25 mouse cellular contexts compared by ENCODE assay signal in genomic region chr5:17695366-17695765, GRCm38 (mm10).
DNase-seq lines count a peak whose midpoint lies in the region; ATAC-seq and TF ChIP-seq lines count a peak whose summit lies in the region.
"Had no signal": no experiment of that assay in that cellular context is flagged by ENCODE, and none has a peak within 500 bp of the region (broad histone marks: within the 10 kb centered on the region; RNA-seq: fewer than 3 reads in every experiment).

No protein-coding gene starts in this region.

- H3K36me3 ChIP-seq in forebrain, embryonic 15.5 days: no peaks in the 10 kb centered on the region
- no peaks in the 10 kb centered on the region for H3K36me3 ChIP-seq in forebrain, embryonic 12.5 days (replicated peaks)
- H3K36me3 ChIP-seq in MEL (ENCODE audit: control insufficient read depth in 1 of 2, insufficient read depth in 2 of 2, low read length in 2 of 2): no peaks in the 10 kb centered on the region
- H3K36me3 ChIP-seq in forebrain, embryonic 16.5 days (ENCODE audit: control insufficient read depth, insufficient read depth): no peaks in the 10 kb centered on the region
- H3K36me3 ChIP-seq: embryonic facial prominence, embryonic 13.5 days; neural tube, embryonic 13.5 days had no signal

- no peak for TF ChIP-seq POLR2A in MEL (IDR thresholded peaks at IDR 0.05; ENCODE audit: control insufficient read depth in 1 of 2, insufficient read depth in 1 of 2, low read depth in 1 of 2, low read length in 2 of 2, poor library complexity in 1 of 2)

- H3K4me1 ChIP-seq in forebrain, embryonic 15.5 days: no peaks in the 10 kb centered on the region
- no peaks in the 10 kb centered on the region for H3K4me1 ChIP-seq in forebrain, embryonic 12.5 days
- no peaks in the 10 kb centered on the region for H3K4me1 ChIP-seq in MEL (ENCODE audit: control insufficient read depth in 1 of 2, insufficient read depth in 2 of 2, low read length in 2 of 2)
- H3K4me1 ChIP-seq in forebrain, embryonic 16.5 days (replicated peaks; ENCODE audit: control insufficient read depth, insufficient read depth, low read length): no peaks in the 10 kb centered on the region
- H3K4me1 ChIP-seq: neural tube, embryonic 13.5 days had no signal

- H3K4me3 ChIP-seq in forebrain, embryonic 15.5 days: no peak overlapping the region
- no peak overlapping the region for H3K4me3 ChIP-seq in forebrain, embryonic 12.5 days (replicated peaks)
- no peak overlapping the region for H3K4me3 ChIP-seq in MEL (ENCODE audit: control insufficient read depth in 1 of 2, insufficient read depth in 1 of 2, low read depth in 2 of 2, low read length in 2 of 2)
- no peak overlapping the region for H3K4me3 ChIP-seq in forebrain, embryonic 16.5 days (replicated peaks; ENCODE audit: low read length)
- H3K4me3 ChIP-seq: embryonic facial prominence, embryonic 13.5 days; erythroblast, embryonic 14.5 days; myocyte; neural tube, embryonic 13.5 days had no signal

- peak; percentile 14 to 19 for DNase-seq in layer of hippocampus, adult 8-10 months (ENCODE audit: low spot score in 2 of 2)
- DNase-seq in layer of hippocampus, postnatal 25 days (ENCODE audit: extremely low spot score in 1 of 2, low spot score in 1 of 2): no peak
- DNase-seq in MEL (ENCODE audit: low read depth, low spot score): peak; percentile 9
- no peak for DNase-seq in right cerebral cortex, postnatal 14 days
- DNase-seq: cerebellum, adult 18-20 months; cerebellum, postnatal 36 days; embryo, embryonic 11 days; gastrocnemius, postnatal 10 days; heart, adult 11 months; kidney, postnatal 36 days; left cerebral cortex, postnatal 4 days; lung, postnatal 4 days; midbrain, embryonic 14.5 days; thymus, postnatal 25 days had no signal

- no peaks in the 10 kb centered on the region for H3K27me3 ChIP-seq in forebrain, embryonic 15.5 days
- H3K27me3 ChIP-seq in forebrain, embryonic 12.5 days: no peaks in the 10 kb centered on the region
- no peaks in the 10 kb centered on the region for H3K27me3 ChIP-seq in MEL (ENCODE audit: control insufficient read depth in 1 of 2, insufficient read depth in 2 of 2, low read length in 2 of 2)
- H3K27me3 ChIP-seq in forebrain, embryonic 16.5 days (replicated peaks; ENCODE audit: control insufficient read depth, insufficient read depth, low read length): no peaks in the 10 kb centered on the region
- H3K27me3 ChIP-seq: embryonic facial prominence, embryonic 13.5 days; neural tube, embryonic 13.5 days; Patski had no signal

- TF ChIP-seq CTCF in MEL (IDR thresholded peaks at IDR 0.05 in 2 of 3, conservative IDR thresholded peaks at IDR 0.05 in 1 of 3; ENCODE audit: control insufficient read depth in 1 of 3, insufficient read depth in 1 of 3, low read depth in 2 of 3, low read length in 3 of 3, poor library complexity in 1 of 3, severe bottlenecking in 1 of 3): no peak

- ATAC-seq in forebrain, embryonic 15.5 days (replicated peaks): peak; percentile 38; the same call in 1 of the 2 replicates
- ATAC-seq in forebrain, embryonic 12.5 days (ENCODE audit: low FRiP score): no peak
- ATAC-seq in forebrain, embryonic 16.5 days: peak; percentile 59; the same call in 1 of the 2 replicates
- ATAC-seq: hindbrain, embryonic 16.5 days; intestine, embryonic 16.5 days; Patski had no signal

- no peaks in the 10 kb centered on the region for H3K9me3 ChIP-seq in forebrain, embryonic 15.5 days
- H3K9me3 ChIP-seq in forebrain, embryonic 12.5 days: no peaks in the 10 kb centered on the region
- no peaks in the 10 kb centered on the region for H3K9me3 ChIP-seq in MEL (replicated peaks; ENCODE audit: insufficient read depth, low read length)
- no peaks in the 10 kb centered on the region for H3K9me3 ChIP-seq in forebrain, embryonic 16.5 days (ENCODE audit: control insufficient read depth, low read length)
- H3K9me3 ChIP-seq: embryonic facial prominence, embryonic 13.5 days; neural tube, embryonic 13.5 days had no signal

- no peak overlapping the region for H3K4me2 ChIP-seq in forebrain, embryonic 15.5 days (replicated peaks)
- H3K4me2 ChIP-seq in forebrain, embryonic 12.5 days: no peak overlapping the region
- H3K4me2 ChIP-seq in forebrain, embryonic 16.5 days (ENCODE audit: low read length): no peak overlapping the region
- H3K4me2 ChIP-seq: embryonic facial prominence, embryonic 13.5 days; heart, embryonic 11.5 days; neural tube, embryonic 13.5 days had no signal

- H3K79me2 ChIP-seq in MEL (ENCODE audit: control insufficient read depth, insufficient read depth, low read length, poor library complexity): no peaks in the 10 kb centered on the region

- 72% methylated on average over 2 of the region's 2 CpGs for WGBS in forebrain, embryonic 15.5 days
- WGBS in forebrain, embryonic 12.5 days: 82% methylated on average over 2 of the region's 2 CpGs
- WGBS in forebrain, embryonic 16.5 days: 72% methylated on average over 2 of the region's 2 CpGs

- no peak overlapping the region for H3K27ac ChIP-seq in forebrain, embryonic 15.5 days (replicated peaks)
- H3K27ac ChIP-seq in forebrain, embryonic 12.5 days: no peak overlapping the region
- no peak overlapping the region for H3K27ac ChIP-seq in MEL (ENCODE audit: control insufficient read depth, low read depth, low read length)
- no peak overlapping the region for H3K27ac ChIP-seq in forebrain, embryonic 16.5 days (ENCODE audit: low read length)
- H3K27ac ChIP-seq: embryonic facial prominence, embryonic 13.5 days; neural tube, embryonic 13.5 days had no signal

- TF ChIP-seq EP300 in MEL (IDR thresholded peaks at IDR 0.05; ENCODE audit: low read depth in 1 of 2, low read length in 2 of 2): no peak

- TF ChIP-seq RAD21 in MEL (IDR thresholded peaks at IDR 0.05; ENCODE audit: low read depth, low read length): no peak

- no peak overlapping the region for H3K9ac ChIP-seq in forebrain, embryonic 15.5 days (replicated peaks)
- no peak overlapping the region for H3K9ac ChIP-seq in forebrain, embryonic 12.5 days
- no peak overlapping the region for H3K9ac ChIP-seq in MEL (ENCODE audit: control insufficient read depth, low read depth, low read length, poor library complexity, severe bottlenecking)
- H3K9ac ChIP-seq in forebrain, embryonic 16.5 days (replicated peaks; ENCODE audit: low read depth, low read length): no peak overlapping the region
- H3K9ac ChIP-seq: embryonic facial prominence, embryonic 13.5 days; neural tube, embryonic 13.5 days had no signal

TF ChIP-seq in MEL, 35 proteins besides CTCF, POLR2A, EP300 and RAD21:
- TF ChIP-seq TAL1 (IDR thresholded peaks at IDR 0.05; ENCODE audit: low read length): no peak
- no peak for TF ChIP-seq MAZ (IDR thresholded peaks at IDR 0.05; ENCODE audit: low read depth, low read length)
- TF ChIP-seq SMC3 (IDR thresholded peaks at IDR 0.05; ENCODE audit: low read depth, low read length): no peak
- no peak for TF ChIP-seq JUND (IDR thresholded peaks at IDR 0.05; ENCODE audit: low read depth, low read length)
- TF ChIP-seq GABPA (IDR thresholded peaks at IDR 0.05; ENCODE audit: low read depth, low read length): no peak
- TF ChIP-seq NELFE (IDR thresholded peaks at IDR 0.05; ENCODE audit: low read depth, low read length): no peak
- no peak for TF ChIP-seq SIN3A (IDR thresholded peaks at IDR 0.05; ENCODE audit: low read length)
- TF ChIP-seq UBTF (IDR thresholded peaks at IDR 0.05; ENCODE audit: borderline replicate concordance, insufficient read depth, low read depth, low read length): no peak
- no peak for TF ChIP-seq CHD2 (IDR thresholded peaks at IDR 0.05; ENCODE audit: low read length)
- no peak for TF ChIP-seq USF2 (IDR thresholded peaks at IDR 0.05; ENCODE audit: borderline replicate concordance in 1 of 2, insufficient read depth in 1 of 2, low read depth in 1 of 2, low read length in 2 of 2)
- TF ChIP-seq RCOR1 (IDR thresholded peaks at IDR 0.05; ENCODE audit: low read depth, low read length): no peak
- TF ChIP-seq MAFK (IDR thresholded peaks at IDR 0.05; ENCODE audit: borderline replicate concordance, low read depth, low read length): no peak
- TF ChIP-seq ZC3H11A (IDR thresholded peaks at IDR 0.05; ENCODE audit: low read depth, low read length): no peak
- TF ChIP-seq ZNF384 (IDR thresholded peaks at IDR 0.05; ENCODE audit: low read depth, low read length): no peak
- no peak for TF ChIP-seq ETS1 (IDR thresholded peaks at IDR 0.05; ENCODE audit: low read depth, low read length)
- TF ChIP-seq MAX (IDR thresholded peaks at IDR 0.05; ENCODE audit: low read length): no peak

Comparison
In these comparisons a context has a peak if more than half of its experiments do, and no peak if none do; other contexts are left out.
1. DNase-seq: peak in layer of hippocampus, adult 8-10 months (2 of 2) and MEL (single experiment); none in layer of hippocampus, postnatal 25 days (0 of 2) and right cerebral cortex, postnatal 14 days (single experiment).